Mouse (Mus musculus) hindbrain, postnatal 0 days (tissue): ENCODE data around the gene Hoxc11. TPM values are rescaled to one million over a fixed set of nuclear protein-coding genes. Genes with fewer than 3 reads are reported as not detected.

Experiments used
- ATAC-seq: fragments of 200-750 bp; cut with Nextera tagmentation; 2 replicates; pipeline ENCODE4 v1.8.0; 2017; ENCODE audit warnings: mild to moderate bottlenecking, moderate TSS enrichment, moderate library complexity
- DNase-seq: peaks from one replicate; pipeline ENCODE4 v3.0.0-alpha.2; 2015; ENCODE audit warnings: low spot score
- H3K27ac ChIP-seq: fragments of 300-500 bp; sonication (generic); 2 replicates; pipeline ENCODE4 v1.5.1; 2014; ENCODE audit warnings: mild to moderate bottlenecking
- H3K27me3 ChIP-seq: fragments of 300-500 bp; sonication (generic); 2 replicates; pipeline ENCODE4 v1.6.1; 2014; ENCODE audit warnings: low read length, mixed read lengths; ENCODE audit not compliant: insufficient read depth
- H3K36me3 ChIP-seq: fragments of 300-500 bp; sonication (generic); 2 replicates; pipeline ENCODE4 v1.6.1; 2014; ENCODE audit warnings: low read length, mixed read lengths; ENCODE audit not compliant: insufficient read depth
- H3K4me1 ChIP-seq: fragments of 300-500 bp; sonication (generic); 2 replicates; pipeline ENCODE4 v1.6.1; 2014; ENCODE audit warnings: antibody characterized with exemption, low read length, mixed read lengths; ENCODE audit not compliant: insufficient read depth
- H3K4me2 ChIP-seq: fragments of 300-500 bp; sonication (generic); 2 replicates; pipeline ENCODE4 v1.6.1; 2014; ENCODE audit warnings: low read depth, mild to moderate bottlenecking, low read length, moderate library complexity, mixed read lengths
- H3K4me3 ChIP-seq: fragments of 300-500 bp; sonication (generic); 2 replicates; pipeline ENCODE4 v1.5.1; 2014; ENCODE audit warnings: low read length
- H3K9ac ChIP-seq: fragments of 300-500 bp; sonication (generic); replicated peaks from 2 replicates; pipeline ENCODE4 v1.6.1; 2014; ENCODE audit warnings: mild to moderate bottlenecking, low read length, moderate library complexity, mixed read lengths
- H3K9me3 ChIP-seq: fragments of 300-500 bp; sonication (generic); 2 replicates; pipeline ENCODE4 v1.6.1; 2016; ENCODE audit warnings: low read length, mixed read lengths
- CTCF ChIP-seq: IDR thresholded peaks from 2 replicates; pipeline ENCODE4 v1.5.1; 2016; ENCODE audit warnings: antibody characterized with exemption, control low read depth, low read depth
- WGBS: fragments of 180-500 bp; shearing (Covaris S2); extraction: QIAGEN DNeasy Blood & Tissue Kit; methylation state at CpG from one replicate; pipeline ENCODE4 v1.1.7; 2014; 5-methylcytosine and 5-hydroxymethylcytosine counted together
- microRNA-seq, 2 experiments: library from miRNA; unstranded; fragments of <30 nt; microRNA quantifications; one replicate each; pipeline ENCODE4; 2016
- polyA plus RNA-seq: library from polyadenylated mRNA; unstranded; fragments of >200 nt; fragmentation: Nextera tagmentation; extraction: Ambion mirVana; gene quantifications from 2 replicates; pipeline ENCODE4 v1.2.1, GENCODE M21; 2015
- total RNA-seq: library from RNA; depleted of rRNA; stranded (reverse); fragments of >200 nt; gene quantifications from 2 replicates; pipeline ENCODE4 v1.2.3, GENCODE M21; 2014; rRNA removed

Hoxc11 gene
- total and polyA plus RNA-seq, 2 experiments from 2014 or later: not detected

GRCm38 (mm10) chr15:103000501-103000901, 46.3 kb downstream of the Hoxc11 start:
- Histone ChIP-seq H3K27ac (no peak overlapping the region), H3K27me3 (peaks cover 97% of the 10 kb centered on the region), H3K9me3 (no peaks in the 10 kb centered on the region), H3K4me2 (no peak overlapping the region), H3K36me3 (no peaks in the 10 kb centered on the region), H3K4me3 (peak overlapping the region; percentile 8; the same call in 1 of the 2 replicates), H3K4me1 (peaks cover 4% of the 10 kb centered on the region; the same call in 1 of the 2 replicates), H3K9ac (no peak overlapping the region)
- DNase-seq: no peak
- no peak for ATAC-seq
- no peak for TF ChIP-seq CTCF
- 4% methylated on average over 24 of the region's 24 CpGs for WGBS

DNA sequence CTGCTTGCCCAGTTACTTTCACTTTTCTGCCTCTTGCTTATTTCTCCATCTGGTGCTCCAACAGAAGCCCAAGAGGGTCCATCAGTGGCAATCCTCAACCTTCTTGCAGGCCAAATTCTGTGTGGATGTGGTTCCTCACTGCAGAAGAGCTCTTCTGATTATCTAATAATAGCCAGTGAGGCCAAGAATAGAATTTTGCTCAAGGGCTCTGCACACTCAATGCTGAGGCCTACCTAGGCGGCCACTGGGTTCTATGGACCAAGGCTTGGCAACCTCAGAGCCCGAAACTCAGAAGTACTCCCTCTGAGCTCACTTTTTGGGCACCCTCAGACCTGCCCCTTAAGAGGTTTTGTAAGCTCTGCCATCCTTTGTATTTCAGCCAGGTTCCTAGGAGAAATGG, 47.1 kb downstream of the Hoxc11 start:
- peaks cover 99% of the 10 kb centered on the region for H3K27me3 ChIP-seq
- no peaks in the 10 kb centered on the region for H3K36me3 ChIP-seq
- H3K4me2 ChIP-seq: no peak overlapping the region
- ATAC-seq (no peak), DNase-seq (no peak)
- H3K4me3 ChIP-seq: no peak overlapping the region
- no peak overlapping the region for H3K27ac ChIP-seq
- no peak for TF ChIP-seq CTCF
- no peaks in the 10 kb centered on the region for H3K9me3 ChIP-seq
- no peak overlapping the region for H3K9ac ChIP-seq
- 13% methylated on average over 2 of the region's 2 CpGs for WGBS
- peaks cover 4% of the 10 kb centered on the region; the same call in 1 of the 2 replicates for H3K4me1 ChIP-seq

DNA sequence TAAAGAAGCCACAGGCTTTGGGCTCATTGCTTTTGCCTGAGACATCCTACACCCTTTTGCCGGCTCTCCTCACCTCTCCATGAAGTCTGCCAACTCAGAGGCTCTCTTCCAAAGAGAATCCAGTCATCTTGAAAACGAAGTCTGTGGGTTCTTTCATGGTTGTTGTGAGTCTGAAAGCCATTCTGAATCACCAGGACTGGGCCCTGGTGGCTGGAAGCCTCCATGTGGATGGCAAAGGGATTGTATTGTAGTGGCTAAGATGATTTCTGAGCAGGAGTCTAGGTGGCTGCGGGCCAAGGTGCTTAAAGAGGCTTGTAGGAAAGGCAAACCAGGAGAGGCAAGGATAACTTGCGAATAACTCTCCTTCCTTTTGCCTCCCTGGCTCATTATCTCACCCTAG, 47.9 kb downstream of the Hoxc11 start:
- Histone ChIP-seq H3K27ac (no peak overlapping the region), H3K4me3 (no peak overlapping the region), H3K4me1 (peaks cover 4% of the 10 kb centered on the region; the same call in 1 of the 2 replicates), H3K4me2 (no peak overlapping the region), H3K36me3 (no peaks in the 10 kb centered on the region), H3K9me3 (no peaks in the 10 kb centered on the region), H3K9ac (no peak overlapping the region), H3K27me3 (peaks cover 100% of the 10 kb centered on the region)
- ATAC-seq (no peak), DNase-seq (no peak)
- no peak for TF ChIP-seq CTCF
- 7% methylated on average over 4 of the region's 4 CpGs for WGBS

DNA sequence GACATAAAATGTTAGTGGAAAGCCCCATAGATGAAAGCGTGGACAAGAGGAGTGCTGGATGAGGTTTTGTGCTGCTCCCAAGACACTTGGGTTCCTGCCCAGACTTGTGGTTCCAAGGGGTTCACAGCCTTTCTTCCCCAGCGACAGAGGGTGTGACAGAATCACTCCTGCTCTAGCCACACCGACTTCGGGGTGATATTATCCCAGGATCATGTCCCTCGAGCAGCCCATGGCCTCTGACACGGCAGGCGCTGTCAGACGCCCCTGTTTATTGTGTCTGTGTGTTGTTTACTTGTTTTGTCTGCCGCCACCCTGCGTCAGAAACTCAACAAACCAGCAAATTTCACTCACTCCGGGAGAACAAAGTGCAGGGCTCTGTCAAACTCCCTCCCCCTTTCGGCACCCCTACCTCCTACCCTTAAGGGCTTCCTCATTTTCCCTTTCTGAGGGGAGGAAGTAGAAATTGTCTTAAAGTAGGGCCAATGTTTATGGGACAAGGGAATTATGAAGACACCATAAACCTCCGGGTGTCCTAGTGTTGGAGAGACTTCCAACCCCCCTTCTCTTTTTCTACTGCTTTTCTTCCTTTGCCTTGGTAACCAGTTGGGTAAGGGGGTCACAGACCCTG, 48.7 kb downstream of the Hoxc11 start:
- Histone ChIP-seq H3K27ac (no peak overlapping the region), H3K36me3 (no peaks in the 10 kb centered on the region), H3K4me2 (no peak overlapping the region), H3K9ac (no peak overlapping the region), H3K4me3 (no peak overlapping the region), H3K27me3 (peaks cover 100% of the 10 kb centered on the region), H3K9me3 (no peaks in the 10 kb centered on the region), H3K4me1 (peaks cover 4% of the 10 kb centered on the region; the same call in 1 of the 2 replicates)
- DNase-seq (no peak), ATAC-seq (no peak)
- WGBS: 8% methylated on average over 13 of the region's 13 CpGs
- no peak for TF ChIP-seq CTCF

- H3K27me3 ChIP-seq: peaks cover 100% of the 10 kb centered on the region
- DNase-seq (no peak), ATAC-seq (no peak)
- no peak overlapping the region for H3K27ac ChIP-seq
- H3K4me3 ChIP-seq: no peak overlapping the region
- no peak for TF ChIP-seq CTCF
- no peaks in the 10 kb centered on the region for H3K36me3 ChIP-seq
- H3K9ac ChIP-seq: no peak overlapping the region
- 1% methylated on average over 17 of the region's 17 CpGs for WGBS
- no peaks in the 10 kb centered on the region for H3K4me1 ChIP-seq
- H3K9me3 ChIP-seq: no peaks in the 10 kb centered on the region
- no peak overlapping the region for H3K4me2 ChIP-seq
Observed at GRCm38 (mm10) chr15:103005308-103005707, 51.1 kb downstream of the Hoxc11 start.

DNA sequence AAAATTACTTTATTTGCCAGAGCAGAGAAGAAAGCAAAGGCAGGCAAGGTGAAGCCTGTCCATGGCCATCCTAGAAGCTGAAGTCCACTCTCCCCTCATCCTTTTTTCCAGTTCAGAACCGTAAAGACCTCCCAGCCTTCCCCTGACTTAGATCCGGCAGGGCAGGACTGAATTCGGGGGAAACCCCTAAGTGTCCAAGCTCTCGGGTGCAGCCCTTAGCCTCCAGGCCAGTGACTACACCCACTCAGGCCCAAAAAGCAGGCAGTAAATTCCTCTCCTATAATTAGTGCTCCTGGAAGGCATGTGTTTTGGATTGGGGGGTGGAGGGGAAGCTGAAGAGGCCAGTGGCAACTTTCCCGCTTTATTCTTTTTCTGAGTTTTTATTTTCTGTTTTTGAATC, 51.6 kb downstream of the Hoxc11 start:
- Histone ChIP-seq H3K9ac (no peak overlapping the region), H3K27me3 (peaks cover 100% of the 10 kb centered on the region), H3K4me1 (no peaks in the 10 kb centered on the region), H3K9me3 (no peaks in the 10 kb centered on the region), H3K4me3 (no peak overlapping the region), H3K27ac (no peak overlapping the region), H3K4me2 (no peak overlapping the region), H3K36me3 (no peaks in the 10 kb centered on the region)
- no peak for TF ChIP-seq CTCF
- DNase-seq (no peak), ATAC-seq (no peak)
- whole genome bisulfite sequencing: 2% methylated on average over 5 of the region's 5 CpGs

- no peaks in the 10 kb centered on the region for H3K4me1 ChIP-seq
- no peak overlapping the region for H3K9ac ChIP-seq
- H3K36me3 ChIP-seq: no peaks in the 10 kb centered on the region
- H3K27ac ChIP-seq: no peak overlapping the region
- WGBS: 9% methylated on average over 1 of the region's 1 CpGs
- H3K9me3 ChIP-seq: no peaks in the 10 kb centered on the region
- no peak overlapping the region for H3K4me3 ChIP-seq
- TF ChIP-seq CTCF: no peak
- H3K4me2 ChIP-seq: no peak overlapping the region
- DNase-seq (no peak), ATAC-seq (no peak)
- peaks cover 99% of the 10 kb centered on the region for H3K27me3 ChIP-seq
Observed at GRCm38 (mm10) chr15:103006326-103006725, 52.1 kb downstream of the Hoxc11 start.

Small RNA genes lying within 50 kb of the gene (microRNA-seq; reads per million reads assigned to microRNA genes)
- 3.3 to 3.9 reads per million in 2 experiments for gene Mir196a-2

Other genes starting within 250 kb of the Hoxc11 start
- 26.6 and 32.4 TPM in 2 replicates for gene Calcoco1, start 232.2 kb upstream of the Hoxc11 start, total RNA-seq
- gene Calcoco1, start 232.2 kb upstream of the Hoxc11 start, polyA plus RNA-seq: 29.8 and 30.3 TPM in 2 replicates
- gene Hoxc13, start 33.3 kb upstream of the Hoxc11 start, total RNA-seq: not detected in 2 replicates
- not detected in 2 replicates for gene Hoxc13, start 33.3 kb upstream of the Hoxc11 start, polyA plus RNA-seq
- gene Hoxc12, start 17.7 kb upstream of the Hoxc11 start, total RNA-seq: not detected in 2 replicates
- not detected in 2 replicates for gene Hoxc12, start 17.7 kb upstream of the Hoxc11 start, polyA plus RNA-seq
- gene Hoxc10, start 12.4 kb downstream of the Hoxc11 start, total RNA-seq: not detected in 2 replicates
- gene Hoxc10, start 12.4 kb downstream of the Hoxc11 start, polyA plus RNA-seq: not detected in 2 replicates
- 5.4 and 8.7 TPM in 2 replicates for gene Hoxc5, start 13.0 kb downstream of the Hoxc11 start, total RNA-seq
- 6.4 and 7.3 TPM in 2 replicates for gene Hoxc5, start 13.0 kb downstream of the Hoxc11 start, polyA plus RNA-seq
- not detected in 2 replicates for gene Hoxc9, start 22.0 kb downstream of the Hoxc11 start, total RNA-seq
- not detected in 2 replicates for gene Hoxc9, start 22.0 kb downstream of the Hoxc11 start, polyA plus RNA-seq
- gene Hoxc8, start 36.2 kb downstream of the Hoxc11 start, total RNA-seq: 0.26 TPM in 1 of 2 replicates, not detected in the other
- gene Hoxc8, start 36.2 kb downstream of the Hoxc11 start, polyA plus RNA-seq: not detected in 2 replicates
- gene Hoxc6, start 43.8 kb downstream of the Hoxc11 start, total RNA-seq: 0.43 and 1.4 TPM in 2 replicates
- gene Hoxc6, start 43.8 kb downstream of the Hoxc11 start, polyA plus RNA-seq: 0.59 and 1.2 TPM in 2 replicates
- 12.5 and 13.1 TPM in 2 replicates for gene Hoxc4, start 64.5 kb downstream of the Hoxc11 start, total RNA-seq
- 33.0 and 35.4 TPM in 2 replicates for gene Hoxc4, start 64.5 kb downstream of the Hoxc11 start, polyA plus RNA-seq
- 22.7 and 40.1 TPM in 2 replicates for gene Smug1, start 212.7 kb downstream of the Hoxc11 start, total RNA-seq
- 11.9 and 13.2 TPM in 2 replicates for gene Smug1, start 212.7 kb downstream of the Hoxc11 start, polyA plus RNA-seq